Mouse (Mus musculus) kidney, embryonic 16.5 days (tissue): ENCODE results near the gene Hnrnpf. TPM values are rescaled to one million over a fixed set of nuclear protein-coding genes. Genes with fewer than 3 reads are reported as not detected.

ENCODE experiments used
- ATAC-seq: fragments of 200-750 bp; cut with Nextera tagmentation; 2 replicates; pipeline ENCODE4 v1.8.0; 2017; ENCODE audit warnings: moderate TSS enrichment; ENCODE audit not compliant: low FRiP score, low TSS enrichment
- H3K27ac ChIP-seq: fragments of 300-500 bp; sonication (generic); 2 replicates; pipeline ENCODE4 v1.5.1; 2014; ENCODE audit warnings: low read length
- H3K27me3 ChIP-seq: fragments of 300-500 bp; sonication (generic); 2 replicates; pipeline ENCODE4 v1.6.1; 2014; ENCODE audit warnings: low read length, control low read depth, mixed read lengths; ENCODE audit not compliant: insufficient read depth
- H3K36me3 ChIP-seq: fragments of 300-500 bp; sonication (generic); 2 replicates; pipeline ENCODE4 v1.6.1; 2014; ENCODE audit warnings: low read length, control low read depth, mixed read lengths; ENCODE audit not compliant: insufficient read depth
- H3K4me1 ChIP-seq: fragments of 300-500 bp; sonication (generic); 2 replicates; pipeline ENCODE4 v1.6.1; 2014; ENCODE audit warnings: low read length, control low read depth, mixed read lengths; ENCODE audit not compliant: insufficient read depth
- H3K4me2 ChIP-seq: fragments of 300-500 bp; sonication (generic); replicated peaks from 2 replicates; pipeline ENCODE4 v1.6.1; 2014; ENCODE audit warnings: low read depth, low read length
- H3K4me3 ChIP-seq: fragments of 300-500 bp; sonication (generic); 2 replicates; pipeline ENCODE4 v1.5.1; 2014; ENCODE audit warnings: mild to moderate bottlenecking, low read length
- H3K9ac ChIP-seq: fragments of 300-500 bp; sonication (generic); replicated peaks from 2 replicates; pipeline ENCODE4 v1.6.1; 2014; ENCODE audit warnings: low read length
- H3K9me3 ChIP-seq: fragments of 300-500 bp; sonication (generic); 2 replicates; pipeline ENCODE4 v1.6.1; 2016; ENCODE audit warnings: low read length, control low read depth
- WGBS: fragments of 180-500 bp; shearing (Covaris S2); extraction: QIAGEN DNeasy Blood & Tissue Kit; methylation state at CpG from one replicate; pipeline ENCODE4 v1.1.7; 2014; 5-methylcytosine and 5-hydroxymethylcytosine counted together
- polyA plus RNA-seq: library from polyadenylated mRNA; unstranded; fragments of >200 nt; fragmentation: Nextera tagmentation; extraction: Ambion mirVana; gene quantifications from 2 replicates; pipeline ENCODE4 v1.2.1, GENCODE M21; 2015

Gene Hnrnpf
- polyA plus RNA-seq, 1 experiment from 2014 or later, result 842 TPM

DNA sequence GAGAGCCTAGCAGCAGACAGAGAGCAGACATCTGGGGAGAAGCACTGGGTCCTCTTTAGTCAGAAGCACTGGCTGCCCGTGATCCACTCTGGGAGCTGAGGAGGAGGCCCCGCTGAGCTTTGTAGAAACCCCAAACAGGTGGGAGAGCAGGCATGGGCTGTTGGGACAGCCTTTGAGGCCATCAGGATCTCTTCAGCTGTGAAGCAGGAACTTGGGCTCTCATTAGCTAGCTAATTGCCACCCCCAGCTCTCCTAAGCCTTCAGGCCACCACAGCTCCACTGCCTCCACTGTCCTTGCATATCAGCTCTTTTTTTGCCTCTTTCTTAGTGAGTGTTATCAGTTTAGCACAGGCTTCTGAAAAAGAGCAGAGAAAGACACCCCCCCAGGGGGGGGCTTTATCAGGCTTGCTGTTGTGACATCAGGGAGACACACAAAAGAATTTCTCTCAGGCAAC, 11.5 kb upstream of the Hnrnpf start:
- Histone ChIP-seq H3K4me2 (no peak overlapping the region), H3K36me3 (no peaks in the 10 kb centered on the region), H3K9me3 (no peaks in the 10 kb centered on the region), H3K27me3 (no peaks in the 10 kb centered on the region), H3K4me1 (no peaks in the 10 kb centered on the region), H3K4me3 (no peak overlapping the region), H3K27ac (no peak overlapping the region), H3K9ac (no peak overlapping the region)
- 64% methylated on average over 2 of the region's 2 CpGs for WGBS
- ATAC-seq, result no peak

DNA sequence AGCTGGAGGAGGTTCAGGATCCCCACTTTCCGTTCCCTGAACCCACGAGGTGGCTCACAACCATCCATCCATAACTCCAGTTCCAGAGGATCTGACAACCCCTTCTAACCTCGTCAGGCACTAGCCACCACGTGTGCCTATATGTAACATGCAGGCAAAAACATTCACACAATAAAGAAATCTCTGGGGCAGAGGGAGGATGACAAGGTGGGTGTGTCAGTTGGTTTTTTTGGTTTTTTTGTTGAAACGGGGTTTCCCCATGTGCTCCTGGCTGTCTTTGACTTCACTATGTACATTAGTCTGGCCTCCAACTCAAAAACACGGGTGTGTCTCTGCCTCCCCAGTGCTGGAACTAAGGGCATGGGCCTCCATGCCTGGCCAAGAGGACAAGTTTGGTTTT, 9.9 kb upstream of the Hnrnpf start:
- Histone ChIP-seq H3K9ac (no peak overlapping the region), H3K27me3 (no peaks in the 10 kb centered on the region), H3K4me2 (no peak overlapping the region), H3K36me3 (no peaks in the 10 kb centered on the region), H3K4me1 (no peaks in the 10 kb centered on the region), H3K27ac (no peak overlapping the region), H3K9me3 (no peaks in the 10 kb centered on the region), H3K4me3 (no peak overlapping the region)
- no peak for ATAC-seq
- WGBS, result 80% methylated on average over 6 of the region's 6 CpGs

DNA sequence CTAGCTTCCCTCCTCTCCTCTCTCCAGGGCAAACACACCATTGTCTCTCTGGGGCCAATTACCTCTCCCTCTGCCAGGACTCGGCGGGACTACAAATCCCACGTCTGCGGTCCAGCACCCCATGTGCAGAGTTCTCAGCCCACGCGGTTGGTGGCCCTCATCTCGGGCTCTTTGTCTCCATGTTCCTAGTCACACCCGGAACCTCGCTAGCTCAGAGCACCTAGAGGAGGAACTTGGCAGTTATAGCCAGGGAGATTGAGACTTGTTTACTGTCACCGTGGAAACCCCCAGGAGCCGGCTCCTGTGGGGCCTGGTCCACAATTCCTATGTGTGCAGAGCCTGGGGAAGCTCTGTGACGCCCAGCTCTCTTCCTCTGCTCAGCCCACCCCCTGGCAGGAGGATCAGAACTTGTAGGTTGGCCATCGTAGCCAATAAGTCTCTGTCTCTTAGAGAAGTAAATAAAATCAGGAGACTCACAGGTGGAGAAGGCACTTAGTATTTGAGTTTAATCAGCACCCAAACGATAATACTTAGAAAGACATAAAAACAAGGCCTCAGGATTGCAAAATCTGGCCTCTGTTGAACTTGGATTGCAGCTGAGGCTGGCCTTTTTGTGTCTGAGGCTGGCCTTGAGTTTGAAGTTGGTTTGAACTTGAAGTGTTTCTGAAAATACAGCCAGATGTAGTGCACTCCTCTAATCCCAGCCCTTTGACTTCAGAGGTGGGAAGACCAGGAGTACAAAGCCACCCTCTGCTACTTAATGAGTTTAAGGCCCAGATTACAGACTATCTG, 8.6 kb upstream of the Hnrnpf start:
- Histone ChIP-seq H3K27me3 (no peaks in the 10 kb centered on the region), H3K36me3 (no peaks in the 10 kb centered on the region), H3K9ac (no peak overlapping the region), H3K4me3 (no peak overlapping the region), H3K4me2 (no peak overlapping the region), H3K9me3 (no peaks in the 10 kb centered on the region), H3K4me1 (no peaks in the 10 kb centered on the region), H3K27ac (no peak overlapping the region)
- no peak for ATAC-seq
- 67% methylated on average over 14 of the region's 14 CpGs for WGBS

DNA sequence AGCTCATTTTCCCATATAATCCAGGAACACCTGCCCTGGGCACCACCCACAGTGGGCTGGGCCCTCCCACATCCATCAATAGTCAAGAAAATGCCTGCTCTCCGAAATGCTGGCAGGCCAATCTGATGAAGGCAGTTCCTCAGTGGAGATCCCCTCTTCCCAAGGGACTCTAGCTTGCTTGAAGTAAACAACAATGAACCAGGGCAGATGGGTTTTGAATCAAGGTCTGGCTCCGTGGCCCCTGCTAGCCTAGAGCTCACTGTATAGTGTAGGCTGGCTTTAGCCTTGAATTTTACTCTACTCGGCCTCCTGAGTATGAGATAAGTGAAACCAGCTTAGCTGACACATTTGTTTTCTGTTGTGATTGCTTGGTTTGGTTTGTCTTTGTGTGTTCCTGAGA, 7.7 kb upstream of the Hnrnpf start:
- Histone ChIP-seq H3K9me3 (no peaks in the 10 kb centered on the region), H3K4me2 (no peak overlapping the region), H3K9ac (no peak overlapping the region), H3K27me3 (no peaks in the 10 kb centered on the region), H3K36me3 (no peaks in the 10 kb centered on the region), H3K4me3 (no peak overlapping the region), H3K27ac (no peak overlapping the region), H3K4me1 (no peaks in the 10 kb centered on the region)
- ATAC-seq, result no peak
- WGBS, result 73% methylated on average over 3 of the region's 3 CpGs

DNA sequence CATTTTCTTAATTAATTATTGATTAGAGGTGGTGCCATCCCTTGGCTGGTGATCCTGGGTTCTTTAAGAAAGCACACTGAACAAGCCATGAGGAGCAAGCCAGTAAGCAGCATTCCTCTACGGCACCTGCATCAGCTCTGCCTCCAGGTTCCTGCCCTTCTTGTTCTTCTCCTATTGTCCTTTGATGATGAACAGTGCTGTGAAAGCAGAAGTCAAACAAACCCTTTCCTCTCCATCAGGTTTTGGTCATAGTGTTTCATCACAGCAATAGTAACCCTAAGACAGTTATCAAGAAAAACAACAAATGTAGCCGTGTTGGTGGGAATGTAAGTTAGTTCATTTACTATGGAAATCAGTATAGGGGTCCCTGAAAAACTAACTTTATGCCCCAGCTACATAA, 6.7 kb upstream of the Hnrnpf start:
- Histone ChIP-seq H3K4me1 (no peaks in the 10 kb centered on the region), H3K27ac (no peak overlapping the region), H3K4me3 (no peak overlapping the region), H3K4me2 (no peak overlapping the region), H3K9me3 (no peaks in the 10 kb centered on the region), H3K36me3 (no peaks in the 10 kb centered on the region), H3K27me3 (no peaks in the 10 kb centered on the region), H3K9ac (no peak overlapping the region)
- WGBS, result 93% methylated on average over 2 of the region's 2 CpGs
- no peak for ATAC-seq

DNA sequence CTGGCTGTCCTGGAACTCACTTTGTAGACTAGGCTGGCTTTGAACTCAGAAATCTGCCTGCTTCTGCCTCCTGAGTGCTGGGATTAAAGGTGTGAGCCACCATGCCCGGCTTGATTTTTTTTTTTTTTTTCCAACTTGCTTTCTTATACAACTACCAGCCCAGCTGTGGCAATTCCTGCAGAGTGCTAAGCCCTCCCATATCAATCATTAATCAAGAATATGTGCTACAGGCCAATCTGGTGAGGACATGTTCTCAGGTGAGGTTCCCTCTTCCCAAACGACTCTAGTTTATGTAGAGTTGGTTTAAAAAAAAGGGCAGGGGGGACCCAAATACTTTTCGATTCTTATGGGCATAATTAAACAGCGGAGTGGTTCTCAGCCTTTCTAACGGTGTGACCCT, 2.3 kb upstream of the Hnrnpf start:
- Histone ChIP-seq H3K4me3 (no peak overlapping the region), H3K9me3 (no peaks in the 10 kb centered on the region), H3K27ac (no peak overlapping the region), H3K9ac (no peak overlapping the region), H3K36me3 (no peaks in the 10 kb centered on the region), H3K27me3 (no peaks in the 10 kb centered on the region), H3K4me1 (no peaks in the 10 kb centered on the region), H3K4me2 (no peak overlapping the region)
- WGBS, result 74% methylated on average over 5 of the region's 5 CpGs
- ATAC-seq, result peak; percentile 51; the same call in 1 of the 2 replicates

DNA sequence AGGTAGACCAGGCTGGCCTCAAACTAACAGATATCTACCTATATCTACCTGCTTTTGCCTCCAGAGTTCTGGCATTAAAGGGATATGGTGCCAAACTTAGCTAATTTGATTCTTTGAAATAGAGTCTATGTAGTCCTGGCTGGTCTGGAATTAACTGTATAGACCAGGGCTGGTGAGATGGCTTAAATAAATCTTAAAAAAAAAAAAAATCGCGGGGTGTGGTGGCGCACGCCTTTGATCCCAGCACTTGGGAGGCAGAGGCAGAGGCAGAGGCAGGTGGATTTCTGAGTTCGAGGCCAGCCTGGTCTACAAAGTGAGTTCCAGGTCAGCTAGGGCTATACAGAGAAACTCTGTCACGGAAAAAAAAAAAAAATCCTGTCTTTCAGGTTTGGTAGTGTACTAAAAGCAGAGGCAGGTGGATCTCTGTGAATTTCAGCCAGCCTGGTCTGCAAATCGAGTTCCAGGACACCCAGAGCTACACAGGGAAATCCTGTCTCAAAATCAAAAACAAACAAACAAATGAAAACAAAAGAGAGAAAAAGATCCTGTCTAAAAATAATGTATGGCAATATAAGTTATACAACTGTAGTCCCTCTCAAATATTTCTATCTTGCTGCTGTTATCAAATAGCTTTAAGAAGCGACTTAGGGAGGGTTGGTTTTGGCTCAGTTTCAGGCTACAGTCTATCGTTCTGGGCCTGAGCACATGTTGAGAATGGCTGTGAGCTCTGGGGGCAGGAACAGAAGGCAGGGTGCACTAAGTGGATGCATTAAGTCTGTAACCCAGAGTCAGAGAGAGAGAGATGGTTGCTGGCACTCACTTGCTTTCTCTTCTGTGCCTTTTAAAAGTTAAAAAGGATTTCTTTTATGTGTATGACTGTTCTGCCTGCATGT, 1.6 kb downstream of the Hnrnpf start:
- no peak overlapping the region for H3K4me2 ChIP-seq
- H3K9ac ChIP-seq, result no peak overlapping the region
- no peak overlapping the region for H3K27ac ChIP-seq
- no peaks in the 10 kb centered on the region for H3K36me3 ChIP-seq
- no peaks in the 10 kb centered on the region for H3K9me3 ChIP-seq
- no peaks in the 10 kb centered on the region for H3K27me3 ChIP-seq
- H3K4me1 ChIP-seq, result peaks cover 8% of the 10 kb centered on the region; the same call in 1 of the 2 replicates
- no peak overlapping the region for H3K4me3 ChIP-seq
- no peak for ATAC-seq
- 67% methylated on average over 9 of the region's 9 CpGs for WGBS

DNA sequence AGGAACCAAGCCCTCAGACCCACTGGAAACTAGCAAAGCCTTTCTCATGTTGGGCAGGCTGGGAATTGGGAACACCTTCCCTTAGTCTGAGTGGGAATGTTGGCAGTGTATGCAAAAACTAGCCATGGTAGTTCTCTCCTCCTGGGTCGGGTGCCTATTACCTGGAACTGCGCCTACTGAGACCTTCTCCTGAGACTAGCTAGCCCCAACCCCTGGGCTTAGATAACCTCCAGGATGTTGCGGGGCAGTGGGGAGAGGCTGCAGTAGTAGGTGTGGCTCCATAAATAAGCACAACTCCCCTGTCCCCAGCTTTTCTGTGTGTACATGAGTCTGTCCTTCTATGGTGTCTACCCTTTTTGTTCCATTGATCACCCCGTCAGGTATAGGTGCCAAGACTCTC, 2.4 kb downstream of the Hnrnpf start:
- no peak for ATAC-seq
- Histone ChIP-seq H3K4me3 (no peak overlapping the region), H3K4me1 (peaks cover 8% of the 10 kb centered on the region; the same call in 1 of the 2 replicates), H3K27me3 (no peaks in the 10 kb centered on the region), H3K27ac (no peak overlapping the region), H3K36me3 (no peaks in the 10 kb centered on the region), H3K9me3 (no peaks in the 10 kb centered on the region), H3K9ac (no peak overlapping the region), H3K4me2 (no peak overlapping the region)
- WGBS, result 84% methylated on average over 4 of the region's 4 CpGs

DNA sequence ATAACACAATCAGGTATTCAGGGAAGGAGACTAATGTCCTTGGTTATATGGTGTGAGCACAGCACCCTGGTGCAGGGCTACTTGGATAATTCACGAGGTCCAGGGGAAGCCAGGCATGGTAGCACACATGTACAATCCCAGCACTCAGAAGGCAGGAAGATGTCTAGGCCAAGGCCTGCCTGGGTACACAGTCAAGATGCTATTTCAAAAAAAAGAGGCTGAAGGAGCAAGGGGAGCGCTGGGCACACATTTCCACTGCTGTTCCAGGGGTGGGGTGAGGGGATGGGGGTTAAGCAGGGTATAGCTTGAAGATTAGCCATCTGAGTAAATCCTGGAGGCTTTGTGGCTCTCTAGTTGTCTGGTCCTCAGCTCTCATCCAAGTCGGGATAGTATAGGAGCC, 3.7 kb downstream of the Hnrnpf start:
- Histone ChIP-seq H3K9ac (no peak overlapping the region), H3K9me3 (no peaks in the 10 kb centered on the region), H3K4me3 (no peak overlapping the region), H3K27ac (no peak overlapping the region), H3K4me2 (no peak overlapping the region), H3K27me3 (no peaks in the 10 kb centered on the region), H3K4me1 (peaks cover 13% of the 10 kb centered on the region), H3K36me3 (no peaks in the 10 kb centered on the region)
- 82% methylated on average over 3 of the region's 3 CpGs for WGBS
- no peak for ATAC-seq
